Mouse (Mus musculus) stomach, postnatal 0 days (tissue): Measurements from ENCODE around the gene Slc9a3r1. TPM values are rescaled to one million over a fixed set of nuclear protein-coding genes. Genes with fewer than 3 reads are reported as not detected.
A peak's percentile ranks its signal among the peaks of the same experiment; 100 is the strongest.

Source experiments
- ATAC-seq: fragments of 200-750 bp; cut with Nextera tagmentation; 2 replicates; pipeline ENCODE4 v1.8.0; 2017; ENCODE audit not compliant: low FRiP score, low TSS enrichment
- DNase-seq: peaks from one replicate; pipeline ENCODE4 v3.0.0-alpha.2; 2016; ENCODE audit warnings: low spot score
- H3K27ac ChIP-seq: fragments of 300-500 bp; sonication (generic); replicated peaks from 2 replicates; pipeline ENCODE4 v1.5.1; 2014; ENCODE audit warnings: mild to moderate bottlenecking, control low read depth
- H3K27me3 ChIP-seq: fragments of 300-500 bp; sonication (generic); 2 replicates; pipeline ENCODE4 v1.6.1; 2014; ENCODE audit warnings: low read length; ENCODE audit not compliant: control insufficient read depth, insufficient read depth
- H3K36me3 ChIP-seq: fragments of 300-500 bp; sonication (generic); 2 replicates; pipeline ENCODE4 v1.6.1; 2014; ENCODE audit warnings: low read length, mixed read lengths; ENCODE audit not compliant: control insufficient read depth, insufficient read depth
- H3K4me1 ChIP-seq: fragments of 300-500 bp; sonication (generic); replicated peaks from 2 replicates; pipeline ENCODE4 v1.6.1; 2014; ENCODE audit warnings: antibody characterized with exemption; ENCODE audit not compliant: control insufficient read depth, insufficient read depth
- H3K4me2 ChIP-seq: fragments of 300-500 bp; sonication (generic); replicated peaks from 2 replicates; pipeline ENCODE4 v1.6.1; 2014; ENCODE audit warnings: low read depth, mild to moderate bottlenecking, control low read depth, moderate library complexity
- H3K4me3 ChIP-seq: fragments of 300-500 bp; sonication (generic); 2 replicates; pipeline ENCODE4 v1.5.1; 2014; ENCODE audit warnings: low read depth, low read length, control low read depth
- H3K9ac ChIP-seq: fragments of 300-500 bp; sonication (generic); 2 replicates; pipeline ENCODE4 v1.6.1; 2014; ENCODE audit warnings: mild to moderate bottlenecking, low read length, control low read depth, mixed read lengths
- H3K9me3 ChIP-seq: fragments of 300-500 bp; sonication (generic); 2 replicates; pipeline ENCODE4 v1.6.1; 2016; ENCODE audit warnings: low read length; ENCODE audit not compliant: control insufficient read depth
- CTCF ChIP-seq: IDR thresholded peaks from 2 replicates; pipeline ENCODE4 v1.5.1; 2016; ENCODE audit warnings: antibody characterized with exemption, low read depth, mild to moderate bottlenecking, moderate library complexity
- EP300 ChIP-seq: optimal IDR thresholded peaks from 2 replicates; pipeline ENCODE3; 2016; ENCODE audit warnings: antibody characterized with exemption
- WGBS: fragments of 180-500 bp; shearing (Covaris S2); extraction: QIAGEN DNeasy Blood & Tissue Kit; methylation state at CpG from one replicate; pipeline ENCODE4 v1.1.7; 2014; 5-methylcytosine and 5-hydroxymethylcytosine counted together
- polyA plus RNA-seq: library from polyadenylated mRNA; unstranded; fragments of >200 nt; fragmentation: Nextera tagmentation; extraction: Ambion mirVana; gene quantifications from 2 replicates; pipeline ENCODE4 v1.2.1, GENCODE M21; 2015

Gene Slc9a3r1
- polyA plus RNA-seq, 1 experiment from 2014 or later = 104 TPM

- 47% methylated on average over 9 of the region's 9 CpGs for WGBS
- ATAC-seq = peak; percentile 55
- H3K27me3 ChIP-seq = no peaks in the 10 kb centered on the region
- TF ChIP-seq CTCF (no peak), EP300 (no peak)
- 0 out of 2 replicates have a peak, but pooled peaks cover 3% of the 10 kb centered on the region for H3K4me1 ChIP-seq
- no peak overlapping the region for H3K27ac ChIP-seq
- H3K9ac ChIP-seq = 0 out of 2 replicates have a peak overlapping the region, but pooled peaks have one; percentile 18
- no peak overlapping the region for H3K4me3 ChIP-seq
- H3K4me2 ChIP-seq = no peak overlapping the region
- DNase-seq = peak; percentile 58
- H3K9me3 ChIP-seq = no peaks in the 10 kb centered on the region
- no peaks in the 10 kb centered on the region; the same call in 1 of the 2 replicates for H3K36me3 ChIP-seq
Observed at GRCm38 (mm10) chr11:115192180-115192579, 29.0 kb downstream of the Slc9a3r1 start.

GRCm38 (mm10) chr11:115194693-115195092 is 31.6 kb downstream of the Slc9a3r1 start:
- no peaks in the 10 kb centered on the region for H3K9me3 ChIP-seq
- peaks cover 2% of the 10 kb centered on the region; the same call in 1 of the 2 replicates for H3K36me3 ChIP-seq
- WGBS = 79% methylated on average over 6 of the region's 6 CpGs
- H3K4me2 ChIP-seq = no peak overlapping the region
- no peaks in the 10 kb centered on the region for H3K27me3 ChIP-seq
- TF ChIP-seq CTCF (no peak), EP300 (no peak)
- ATAC-seq (no peak), DNase-seq (no peak)
- no peaks in the 10 kb centered on the region for H3K4me1 ChIP-seq
- no peak overlapping the region for H3K27ac ChIP-seq
- H3K9ac ChIP-seq = no peak overlapping the region
- no peak overlapping the region for H3K4me3 ChIP-seq

DNA sequence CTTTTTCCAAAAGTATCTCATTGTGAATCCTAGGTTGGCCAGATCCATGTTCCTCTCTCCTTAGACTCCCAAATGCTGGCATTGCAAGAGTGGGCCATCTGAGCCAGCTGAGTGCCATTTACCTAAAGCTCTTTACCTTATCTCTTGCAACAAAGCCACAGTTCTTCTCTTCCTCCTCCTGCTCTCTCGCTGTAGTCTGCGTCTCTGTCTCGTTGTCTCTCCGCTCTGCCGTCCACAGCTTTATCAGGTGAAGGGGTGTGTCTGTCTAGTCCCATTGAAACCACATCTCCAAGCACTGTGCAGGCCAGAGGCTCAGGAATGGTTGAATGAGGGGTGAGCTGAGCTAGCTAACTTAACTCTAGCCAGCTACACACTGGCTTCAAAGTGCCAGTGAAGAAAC is 32.8 kb downstream of the Slc9a3r1 start:
- Histone ChIP-seq H3K4me3 (no peak overlapping the region), H3K4me1 (no peaks in the 10 kb centered on the region), H3K9ac (no peak overlapping the region), H3K27me3 (no peaks in the 10 kb centered on the region), H3K27ac (no peak overlapping the region), H3K9me3 (no peaks in the 10 kb centered on the region), H3K36me3 (peaks cover 2% of the 10 kb centered on the region; the same call in 1 of the 2 replicates), H3K4me2 (no peak overlapping the region)
- DNase-seq (no peak), ATAC-seq (no peak)
- TF ChIP-seq EP300 (no peak), CTCF (no peak)
- WGBS = 77% methylated on average over 5 of the region's 5 CpGs

DNA sequence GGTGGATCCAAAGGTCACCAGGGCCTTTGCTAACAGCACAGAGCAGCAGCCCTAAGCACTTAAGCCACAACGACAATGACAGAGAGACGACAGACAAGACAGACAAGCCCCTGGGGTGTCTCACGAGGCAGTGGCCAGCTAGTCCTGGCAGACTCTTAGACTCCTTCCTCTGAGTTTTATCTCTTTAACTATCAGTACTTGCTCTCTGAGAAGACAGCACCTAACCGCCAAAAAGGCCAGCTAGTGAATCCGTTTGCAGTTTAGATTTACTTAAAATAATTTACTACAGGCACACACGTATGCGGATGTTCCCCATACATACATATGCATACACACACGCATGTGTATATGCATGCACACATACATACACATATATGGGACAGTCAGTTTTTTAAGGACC is 34.4 kb downstream of the Slc9a3r1 start:
- Histone ChIP-seq H3K9ac (no peak overlapping the region), H3K4me3 (no peak overlapping the region), H3K4me1 (no peaks in the 10 kb centered on the region), H3K36me3 (peaks cover 6% of the 10 kb centered on the region; the same call in 1 of the 2 replicates), H3K4me2 (no peak overlapping the region), H3K27ac (no peak overlapping the region), H3K9me3 (no peaks in the 10 kb centered on the region), H3K27me3 (no peaks in the 10 kb centered on the region)
- no peak for DNase-seq
- WGBS = 84% methylated on average over 8 of the region's 8 CpGs
- ATAC-seq = no peak
- TF ChIP-seq CTCF (no peak), EP300 (no peak)

- H3K27me3 ChIP-seq = no peaks in the 10 kb centered on the region
- H3K9me3 ChIP-seq = no peaks in the 10 kb centered on the region
- H3K4me2 ChIP-seq = no peak overlapping the region
- no peak overlapping the region for H3K4me3 ChIP-seq
- peaks cover 12% of the 10 kb centered on the region; the same call in 1 of the 2 replicates for H3K36me3 ChIP-seq
- no peak overlapping the region for H3K27ac ChIP-seq
- no peak for ATAC-seq
- H3K4me1 ChIP-seq = no peaks in the 10 kb centered on the region
- no peak overlapping the region for H3K9ac ChIP-seq
- WGBS = 51% methylated on average over 12 of the region's 12 CpGs
- no peak for TF ChIP-seq CTCF
- TF ChIP-seq EP300 = no peak
- no peak for DNase-seq
Observed at GRCm38 (mm10) chr11:115198932-115199384, 35.8 kb downstream of the Slc9a3r1 start.

GRCm38 (mm10) chr11:115200520-115200919 is 37.4 kb downstream of the Slc9a3r1 start:
- no peak overlapping the region for H3K4me3 ChIP-seq
- H3K36me3 ChIP-seq = peaks cover 17% of the 10 kb centered on the region
- DNase-seq = no peak
- H3K4me1 ChIP-seq = no peaks in the 10 kb centered on the region
- no peak for ATAC-seq
- H3K9ac ChIP-seq = no peak overlapping the region
- 88% methylated on average over 4 of the region's 4 CpGs for WGBS
- H3K27ac ChIP-seq = no peak overlapping the region
- no peak overlapping the region for H3K4me2 ChIP-seq
- H3K9me3 ChIP-seq = no peaks in the 10 kb centered on the region
- H3K27me3 ChIP-seq = no peaks in the 10 kb centered on the region
- TF ChIP-seq CTCF (no peak), EP300 (no peak)
